Mouse (Mus musculus) cerebellum, adult 2 months (tissue): ENCODE data around the gene Bcas3. TPM values are rescaled to one million over a fixed set of nuclear protein-coding genes. Genes with fewer than 3 reads are reported as not detected.
A peak's percentile ranks its signal among the peaks of the same experiment; 100 is the strongest.

Experiments used
- DNase-seq, 2 experiments: peaks; one replicate each; pipeline ENCODE4 v3.0.0; 2021
- H3K27ac ChIP-seq: fragments of 200-500 bp; 2 replicates; pipeline ENCODE4 v1.5.1; 2012; ENCODE audit warnings: low read length, control low read depth, inconsistent platforms; ENCODE audit not compliant: insufficient read depth
- H3K27me3 ChIP-seq: fragments of 200-500 bp; 2 replicates; pipeline ENCODE4 v1.6.1; 2012; ENCODE audit warnings: inconsistent platforms, mild to moderate bottlenecking, low read length, moderate library complexity; ENCODE audit not compliant: control insufficient read depth, insufficient read depth
- H3K4me1 ChIP-seq: fragments of 200-500 bp; 2 replicates; pipeline ENCODE4 v1.6.1; 2011; ENCODE audit warnings: low read length; ENCODE audit not compliant: control insufficient read depth, insufficient read depth
- H3K4me3 ChIP-seq: fragments of 200-500 bp; replicated peaks from 2 replicates; pipeline ENCODE3; 2011; ENCODE audit warnings: mild to moderate bottlenecking, low read depth, low read length, control low read depth; ENCODE audit not compliant: insufficient read depth
- CTCF ChIP-seq: fragments of 200-500 bp; IDR thresholded peaks from 2 replicates; pipeline ENCODE4 v1.5.1; 2011; ENCODE audit warnings: low read depth, mild to moderate bottlenecking, control low read depth, low read length, moderate library complexity, borderline replicate concordance; ENCODE audit not compliant: insufficient read depth
- POLR2A ChIP-seq: fragments of 200-500 bp; IDR thresholded peaks from 2 replicates; pipeline ENCODE4 v1.6.1; 2011; ENCODE audit warnings: low read length, control low read depth, borderline replicate concordance; ENCODE audit not compliant: insufficient read depth
- WGBS: fragments of 180-500 bp; shearing (Covaris S2); methylation state at CpG from one replicate; pipeline ENCODE4 v1.1.7; 2018; 5-methylcytosine and 5-hydroxymethylcytosine counted together
- polyA plus RNA-seq: library from polyadenylated mRNA; depleted of rRNA; stranded (reverse); fragments of >200 nt; gene quantifications from 2 replicates; pipeline ENCODE4 v1.2.3, GENCODE M21; 2012

Gene Bcas3
- polyA plus RNA-seq, 1 experiment: 44.4 TPM

DNA sequence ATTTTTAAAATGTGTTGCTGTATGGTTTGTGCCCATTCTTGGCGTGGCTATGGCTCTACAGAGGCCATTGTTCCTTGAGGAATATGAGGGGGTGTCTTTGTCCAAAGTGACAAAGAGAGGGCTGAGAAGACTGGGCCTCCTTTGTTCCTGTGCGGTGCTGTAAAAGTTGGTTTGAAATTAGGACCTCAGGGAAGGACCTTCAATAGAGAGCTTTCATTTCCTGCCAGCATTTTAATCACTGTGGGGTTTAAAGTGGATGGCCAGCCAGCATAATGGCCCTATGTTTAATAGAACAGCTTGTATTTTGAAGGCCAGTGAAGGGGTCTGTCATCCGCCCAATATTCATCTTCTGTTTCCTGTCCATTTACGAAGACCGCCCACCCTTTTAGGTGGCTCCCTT lies 325.7 kb downstream of the Bcas3 start:
- H3K27ac ChIP-seq: no peak overlapping the region
- no peak overlapping the region for H3K4me3 ChIP-seq
- 72% methylated on average over 5 of the region's 5 CpGs for WGBS
- peaks cover 9% of the 10 kb centered on the region for H3K4me1 ChIP-seq
- no peak for DNase-seq
- no peaks in the 10 kb centered on the region for H3K27me3 ChIP-seq
- TF ChIP-seq POLR2A (no peak), CTCF (no peak)

DNA sequence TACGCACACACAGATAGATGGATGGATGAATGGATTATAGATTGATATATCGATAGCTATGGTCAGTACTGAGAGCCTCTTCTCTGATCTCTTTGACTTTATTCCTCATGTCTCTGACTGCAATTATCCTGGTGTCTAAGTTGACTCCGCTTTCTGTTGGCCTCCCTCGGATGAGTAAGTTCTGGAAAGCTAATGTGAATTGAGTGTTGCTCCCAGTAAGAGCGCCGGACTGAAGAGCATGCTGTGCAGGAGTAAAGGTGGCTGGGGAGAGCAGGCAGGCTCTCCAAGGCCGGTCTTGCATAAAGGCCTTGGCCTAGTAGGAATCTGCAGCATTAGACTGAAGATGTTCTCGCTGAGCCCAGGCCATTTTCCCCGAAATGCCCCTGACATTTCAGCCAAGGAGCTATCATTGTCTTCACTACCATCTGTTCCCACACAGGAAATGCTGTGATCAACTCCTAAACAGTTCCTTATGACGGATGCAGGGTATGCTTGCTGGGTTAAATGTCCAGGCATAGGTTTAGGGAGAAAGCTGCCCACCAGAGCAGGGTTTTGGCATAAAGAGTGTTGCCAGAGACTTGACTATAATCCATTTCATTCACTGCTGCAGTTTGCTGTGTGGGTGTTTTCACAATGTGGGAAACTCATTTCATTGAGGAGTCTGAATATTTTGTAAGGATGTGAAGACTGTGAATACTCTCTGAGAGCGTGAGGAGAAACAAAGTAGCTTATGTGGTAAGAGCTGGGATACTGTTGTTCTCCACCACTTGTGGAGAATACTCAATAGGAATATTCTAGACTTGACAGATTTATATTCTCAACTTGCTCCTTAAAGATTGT lies 328.8 kb downstream of the Bcas3 start:
- 40% methylated on average over 11 of the region's 11 CpGs for WGBS
- Histone ChIP-seq H3K4me3 (no peak overlapping the region), H3K27me3 (no peaks in the 10 kb centered on the region), H3K27ac (no peak overlapping the region), H3K4me1 (peaks cover 6% of the 10 kb centered on the region; the same call in 1 of the 2 replicates)
- peak in 1 of 2 experiments; percentile 25 for DNase-seq
- TF ChIP-seq POLR2A (no peak), CTCF (no peak)

DNA sequence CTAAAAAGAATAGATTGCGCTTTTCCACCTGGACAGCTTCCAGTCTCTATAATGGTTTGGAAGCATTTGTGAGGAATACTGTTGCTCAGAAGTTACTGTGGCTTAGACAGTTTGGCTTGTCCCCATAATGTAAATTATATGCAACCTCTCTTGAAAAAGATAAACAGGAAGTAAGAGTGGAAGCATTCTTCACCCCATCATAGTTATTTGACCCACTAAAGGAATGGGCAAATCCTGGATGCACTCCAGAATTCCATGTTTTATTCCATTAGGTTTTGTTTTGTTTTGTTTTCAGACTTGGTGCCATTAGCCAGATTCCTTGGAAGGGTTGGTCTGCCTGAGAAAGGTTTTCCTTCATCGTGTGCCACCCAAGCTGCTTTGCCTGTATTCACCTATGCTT lies 332.0 kb downstream of the Bcas3 start:
- 88% methylated on average over 2 of the region's 2 CpGs for WGBS
- no peak for TF ChIP-seq CTCF
- no peak for TF ChIP-seq POLR2A
- DNase-seq: no peak
- Histone ChIP-seq H3K27ac (no peak overlapping the region), H3K4me1 (peaks cover 6% of the 10 kb centered on the region; the same call in 1 of the 2 replicates), H3K4me3 (no peak overlapping the region), H3K27me3 (no peaks in the 10 kb centered on the region)

DNA sequence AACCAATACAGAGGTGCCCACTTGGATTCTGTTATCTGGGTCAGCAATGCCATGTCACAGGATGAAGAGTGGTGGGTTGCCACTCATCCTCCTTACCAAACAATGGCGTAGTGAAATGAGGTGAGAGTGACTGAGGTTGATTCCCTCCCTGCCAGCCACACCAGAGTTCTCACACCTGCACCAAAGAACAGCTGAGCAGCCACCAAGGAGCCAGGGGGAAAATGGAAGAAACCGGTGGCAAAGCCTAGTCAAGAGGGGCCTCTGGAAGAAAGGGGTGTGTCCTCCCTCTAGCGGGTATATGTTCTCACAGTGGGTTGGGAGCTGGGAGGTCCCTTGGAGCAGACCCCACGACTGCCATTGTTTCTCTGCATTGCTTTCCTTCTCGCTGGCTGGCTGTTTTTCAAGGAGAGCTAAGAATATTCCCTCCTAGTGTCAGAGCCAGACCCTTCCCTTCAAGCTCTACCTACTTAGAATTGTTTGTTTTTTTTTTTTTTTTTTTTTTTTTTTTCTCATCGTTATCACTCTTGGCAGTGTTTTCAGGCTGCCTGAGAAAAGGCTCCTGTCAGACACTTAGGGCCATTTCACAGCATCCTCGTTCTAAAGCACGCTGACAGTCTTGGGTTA lies 335.0 kb downstream of the Bcas3 start:
- H3K4me1 ChIP-seq: no peaks in the 10 kb centered on the region
- H3K27me3 ChIP-seq: no peaks in the 10 kb centered on the region
- H3K27ac ChIP-seq: no peak overlapping the region
- no peak for TF ChIP-seq CTCF
- no peak for TF ChIP-seq POLR2A
- 54% methylated on average over 8 of the region's 8 CpGs for WGBS
- H3K4me3 ChIP-seq: no peak overlapping the region
- DNase-seq: no peak

DNA sequence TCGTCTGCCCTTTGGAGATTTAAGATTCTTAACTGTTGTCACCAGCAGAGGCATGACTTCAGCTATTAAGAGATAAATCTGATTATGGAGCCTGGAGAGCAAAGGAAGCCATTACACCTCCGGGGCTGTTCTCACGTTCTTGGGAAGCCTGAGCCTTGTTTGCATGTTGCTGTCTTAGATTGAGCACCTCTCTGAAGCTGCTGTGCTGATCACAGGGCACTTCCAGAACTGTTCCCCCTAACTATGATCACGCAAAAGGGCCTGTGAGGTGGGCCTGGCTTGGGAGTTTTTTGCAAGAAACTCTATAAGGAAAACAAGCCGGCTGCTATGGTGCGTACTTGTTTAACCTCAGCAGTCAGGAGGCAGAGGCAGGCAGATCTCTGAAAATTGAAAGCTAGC lies 335.5 kb downstream of the Bcas3 start:
- DNase-seq: no peak
- 96% methylated on average over 6 of the region's 6 CpGs for WGBS
- Histone ChIP-seq H3K27ac (no peak overlapping the region), H3K4me3 (no peak overlapping the region), H3K27me3 (no peaks in the 10 kb centered on the region), H3K4me1 (no peaks in the 10 kb centered on the region)
- no peak for TF ChIP-seq CTCF
- TF ChIP-seq POLR2A: no peak

DNA sequence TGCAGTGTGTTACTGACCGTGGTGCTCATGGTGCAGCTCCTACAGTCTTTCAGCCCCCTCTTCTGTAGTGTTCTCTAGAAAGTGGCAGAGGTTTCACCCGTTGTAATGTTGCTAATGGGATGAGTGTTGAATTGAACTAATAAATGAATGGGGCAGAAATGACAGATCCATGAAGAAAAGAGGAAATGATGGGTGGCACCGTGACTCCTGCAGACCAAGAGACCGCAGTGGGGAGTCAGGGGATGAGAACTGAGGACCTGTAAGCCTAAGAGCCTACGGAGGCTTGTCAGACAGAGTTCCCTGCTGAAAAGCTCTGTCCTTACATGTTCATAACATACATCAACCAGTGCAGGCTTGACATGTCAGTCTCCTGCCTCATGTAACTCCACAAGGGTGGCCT lies 336.3 kb downstream of the Bcas3 start:
- H3K27me3 ChIP-seq: no peaks in the 10 kb centered on the region
- 91% methylated on average over 5 of the region's 5 CpGs for WGBS
- DNase-seq: no peak
- H3K27ac ChIP-seq: no peak overlapping the region
- no peaks in the 10 kb centered on the region for H3K4me1 ChIP-seq
- TF ChIP-seq POLR2A: no peak
- TF ChIP-seq CTCF: no peak
- no peak overlapping the region for H3K4me3 ChIP-seq

DNA sequence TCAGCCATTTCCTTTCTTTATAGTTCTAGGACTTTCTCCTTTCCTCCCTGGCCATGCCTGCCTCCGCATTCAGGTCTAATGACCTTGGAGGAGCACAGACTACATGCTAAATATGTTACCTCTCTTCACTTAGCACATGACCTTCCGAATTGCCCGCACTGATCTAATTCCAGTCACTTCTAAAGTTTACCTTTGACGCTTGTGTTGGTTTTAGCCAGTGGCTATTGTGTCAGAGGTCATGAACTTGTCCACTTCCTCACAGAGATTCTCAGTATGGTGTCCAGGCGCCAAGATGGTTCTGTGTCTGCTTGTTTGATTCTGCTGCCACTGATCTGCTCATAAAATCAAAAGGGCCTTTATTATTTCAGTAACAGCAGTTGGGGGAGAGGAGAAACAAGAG lies 338.3 kb downstream of the Bcas3 start:
- 72% methylated on average over 5 of the region's 5 CpGs for WGBS
- H3K27ac ChIP-seq: no peak overlapping the region
- H3K4me1 ChIP-seq: no peaks in the 10 kb centered on the region
- H3K4me3 ChIP-seq: no peak overlapping the region
- no peaks in the 10 kb centered on the region for H3K27me3 ChIP-seq
- TF ChIP-seq CTCF (no peak), POLR2A (no peak)
- DNase-seq: no peak

DNA sequence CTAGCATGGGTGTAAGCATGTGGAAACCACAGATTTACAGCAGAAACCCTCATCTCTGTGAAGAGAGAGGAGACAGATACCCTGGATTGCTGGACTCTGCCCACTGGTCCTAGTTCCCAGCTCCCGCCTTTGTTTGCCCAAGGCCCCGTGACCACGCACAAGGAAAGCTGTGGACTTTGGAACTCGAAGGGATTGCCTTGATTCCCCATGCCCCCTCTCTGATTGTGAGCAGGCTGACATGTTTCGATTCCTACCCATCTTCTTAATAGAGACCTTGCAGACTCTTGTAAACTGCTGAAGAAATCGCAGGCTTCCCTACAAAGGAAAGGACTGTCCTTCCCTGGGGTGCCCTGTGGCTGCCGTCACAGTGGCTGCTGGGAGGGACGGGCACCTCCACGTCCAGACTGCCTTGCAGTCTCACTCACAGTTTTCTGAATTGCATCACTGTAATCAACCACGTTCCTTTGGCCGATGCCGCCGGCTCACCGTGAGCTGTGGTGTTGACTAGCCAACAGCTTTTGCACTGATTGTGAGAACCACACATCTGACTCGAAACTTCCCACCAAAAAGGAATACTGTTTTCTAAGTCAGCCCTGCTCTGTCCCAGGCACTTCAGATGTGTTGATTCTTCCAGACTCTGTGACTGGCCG lies 342.8 kb downstream of the Bcas3 start:
- DNase-seq: no peak
- WGBS: 63% methylated on average over 16 of the region's 16 CpGs
- no peak overlapping the region for H3K4me3 ChIP-seq

More for the DNA sequence above, 342.8 kb downstream of the Bcas3 start:
- no peak overlapping the region for H3K27ac ChIP-seq
- H3K4me1 ChIP-seq: no peaks in the 10 kb centered on the region
- H3K27me3 ChIP-seq: no peaks in the 10 kb centered on the region
- TF ChIP-seq CTCF (no peak), POLR2A (no peak)
